Mouse (Mus musculus): ENCODE measurements around the gene Kansl1. TPM values are rescaled to one million over a fixed set of nuclear protein-coding genes. Genes with fewer than 3 reads are reported as not detected.
A peak's percentile ranks its signal among the peaks of the same experiment; 100 is the strongest.

The Kansl1 gene
- polyA plus RNA-seq, 1 experiment: 60.1 TPM

- Histone ChIP-seq H3K4me3 (ENCODE audit: low read depth, low read length) (peak overlapping the region; percentile 98), H3K36me3 (ENCODE audit: control insufficient read depth, insufficient read depth, low read length) (0 out of 2 replicates have a peak, but pooled peaks cover 1% of the 10 kb centered on the region), H3K27ac (ENCODE audit: insufficient read depth, low read depth, low read length) (no peak overlapping the region), H3K27me3 (ENCODE audit: control insufficient read depth, insufficient read depth, low read length) (no peaks in the 10 kb centered on the region), H3K4me1 (ENCODE audit: control insufficient read depth, insufficient read depth, insufficient read length, low read length) (no peaks in the 10 kb centered on the region)
- TF ChIP-seq POLR2A (IDR thresholded peaks at IDR 0.05; ENCODE audit: low read depth, low read length) (0 out of 2 replicates have a peak, but pooled peaks have one; percentile 24), CTCF (IDR thresholded peaks at IDR 0.05; ENCODE audit: extremely low read depth, insufficient read length, insufficient replicate concordance, low read depth, low read length) (no peak)
- WGBS: under 1% methylated on average over 19 of the region's 19 CpGs
These were observed 742 bp upstream of the Kansl1 start for GRCm38 (mm10) chr11:104469371-104469835.

- H3K27ac ChIP-seq (ENCODE audit: insufficient read depth, low read depth, low read length): no peak overlapping the region
- 0 out of 2 replicates have a peak, but pooled peaks cover 1% of the 10 kb centered on the region for H3K36me3 ChIP-seq (ENCODE audit: control insufficient read depth, insufficient read depth, low read length)
- H3K4me3 ChIP-seq (ENCODE audit: low read depth, low read length): no peak overlapping the region
- no peaks in the 10 kb centered on the region for H3K27me3 ChIP-seq (ENCODE audit: control insufficient read depth, insufficient read depth, low read length)
- no peaks in the 10 kb centered on the region for H3K4me1 ChIP-seq (ENCODE audit: control insufficient read depth, insufficient read depth, insufficient read length, low read length)
- 80% methylated on average over 5 of the region's 5 CpGs for WGBS
- TF ChIP-seq POLR2A (IDR thresholded peaks at IDR 0.05; ENCODE audit: low read depth, low read length): no peak
- TF ChIP-seq CTCF (IDR thresholded peaks at IDR 0.05; ENCODE audit: extremely low read depth, insufficient read length, insufficient replicate concordance, low read depth, low read length): no peak
These were observed 963 bp downstream of the Kansl1 start for GRCm38 (mm10) chr11:104467698-104468097.

- Histone ChIP-seq H3K4me3 (ENCODE audit: low read depth, low read length) (no peak overlapping the region), H3K27ac (ENCODE audit: insufficient read depth, low read depth, low read length) (no peak overlapping the region)
- no peak for TF ChIP-seq POLR2A (IDR thresholded peaks at IDR 0.05; ENCODE audit: low read depth, low read length)
- no peak for TF ChIP-seq CTCF (IDR thresholded peaks at IDR 0.05; ENCODE audit: extremely low read depth, insufficient read length, insufficient replicate concordance, low read depth, low read length)
These were observed 7.1 kb downstream of the Kansl1 start for GRCm38 (mm10) chr11:104461551-104461950.

GRCm38 (mm10) chr11:104459671-104460070 lies 9.0 kb downstream of the Kansl1 start:
- 94% methylated on average over 2 of the region's 2 CpGs for WGBS
- H3K36me3 ChIP-seq (ENCODE audit: control insufficient read depth, insufficient read depth, low read length): peaks cover 2% of the 10 kb centered on the region; the same call in 1 of the 2 replicates
- no peak overlapping the region for H3K27ac ChIP-seq (ENCODE audit: insufficient read depth, low read depth, low read length)
- H3K4me1 ChIP-seq (ENCODE audit: control insufficient read depth, insufficient read depth, insufficient read length, low read length): no peaks in the 10 kb centered on the region
- no peak for TF ChIP-seq POLR2A (IDR thresholded peaks at IDR 0.05; ENCODE audit: low read depth, low read length)
- no peak for TF ChIP-seq CTCF (IDR thresholded peaks at IDR 0.05; ENCODE audit: extremely low read depth, insufficient read length, insufficient replicate concordance, low read depth, low read length)
- H3K27me3 ChIP-seq (ENCODE audit: control insufficient read depth, insufficient read depth, low read length): no peaks in the 10 kb centered on the region
- H3K4me3 ChIP-seq (ENCODE audit: low read depth, low read length): no peak overlapping the region

More at GRCm38 (mm10) chr11:104461551-104461950, 7.1 kb downstream of the Kansl1 start:
- no peaks in the 10 kb centered on the region for H3K27me3 ChIP-seq (ENCODE audit: control insufficient read depth, insufficient read depth, low read length)
- no peaks in the 10 kb centered on the region for H3K4me1 ChIP-seq (ENCODE audit: control insufficient read depth, insufficient read depth, insufficient read length, low read length)
- 0 out of 2 replicates have a peak, but pooled peaks cover 3% of the 10 kb centered on the region for H3K36me3 ChIP-seq (ENCODE audit: control insufficient read depth, insufficient read depth, low read length)

GRCm38 (mm10) chr11:104458507-104458906 lies 10.2 kb downstream of the Kansl1 start:
- Histone ChIP-seq H3K4me3 (ENCODE audit: low read depth, low read length) (no peak overlapping the region), H3K36me3 (ENCODE audit: control insufficient read depth, insufficient read depth, low read length) (peaks cover 2% of the 10 kb centered on the region; the same call in 1 of the 2 replicates), H3K4me1 (ENCODE audit: control insufficient read depth, insufficient read depth, insufficient read length, low read length) (no peaks in the 10 kb centered on the region), H3K27me3 (ENCODE audit: control insufficient read depth, insufficient read depth, low read length) (no peaks in the 10 kb centered on the region), H3K27ac (ENCODE audit: insufficient read depth, low read depth, low read length) (no peak overlapping the region)
- TF ChIP-seq CTCF (IDR thresholded peaks at IDR 0.05; ENCODE audit: extremely low read depth, insufficient read length, insufficient replicate concordance, low read depth, low read length) (no peak), POLR2A (IDR thresholded peaks at IDR 0.05; ENCODE audit: low read depth, low read length) (no peak)
- 80% methylated on average over 2 of the region's 2 CpGs for WGBS

- H3K27ac ChIP-seq (ENCODE audit: insufficient read depth, low read depth, low read length): no peak overlapping the region
- peaks cover 1% of the 10 kb centered on the region; the same call in 1 of the 2 replicates for H3K36me3 ChIP-seq (ENCODE audit: control insufficient read depth, insufficient read depth, low read length)
- no peak overlapping the region for H3K4me3 ChIP-seq (ENCODE audit: low read depth, low read length)
- no peaks in the 10 kb centered on the region for H3K4me1 ChIP-seq (ENCODE audit: control insufficient read depth, insufficient read depth, insufficient read length, low read length)
- H3K27me3 ChIP-seq (ENCODE audit: control insufficient read depth, insufficient read depth, low read length): no peaks in the 10 kb centered on the region
- TF ChIP-seq POLR2A (IDR thresholded peaks at IDR 0.05; ENCODE audit: low read depth, low read length) (no peak), CTCF (IDR thresholded peaks at IDR 0.05; ENCODE audit: extremely low read depth, insufficient read length, insufficient replicate concordance, low read depth, low read length) (no peak)
- 98% methylated on average over 1 of the region's 1 CpGs for WGBS
These were observed 16.0 kb downstream of the Kansl1 start for GRCm38 (mm10) chr11:104452709-104453108.

GRCm38 (mm10) chr11:104451239-104451638 lies 17.4 kb downstream of the Kansl1 start:
- Histone ChIP-seq H3K4me1 (ENCODE audit: control insufficient read depth, insufficient read depth, insufficient read length, low read length) (no peaks in the 10 kb centered on the region), H3K27ac (ENCODE audit: insufficient read depth, low read depth, low read length) (no peak overlapping the region), H3K36me3 (ENCODE audit: control insufficient read depth, insufficient read depth, low read length) (no peaks in the 10 kb centered on the region), H3K4me3 (ENCODE audit: low read depth, low read length) (no peak overlapping the region), H3K27me3 (ENCODE audit: control insufficient read depth, insufficient read depth, low read length) (no peaks in the 10 kb centered on the region)
- TF ChIP-seq POLR2A (IDR thresholded peaks at IDR 0.05; ENCODE audit: low read depth, low read length): no peak
- TF ChIP-seq CTCF (IDR thresholded peaks at IDR 0.05; ENCODE audit: extremely low read depth, insufficient read length, insufficient replicate concordance, low read depth, low read length): no peak
- 100% methylated on average over 1 of the region's 1 CpGs for WGBS
